Mouse (Mus musculus) adrenal gland, postnatal 36 days (tissue): ENCODE results near the gene Atp6v0a4. TPM values are rescaled to one million over a fixed set of nuclear protein-coding genes. Genes with fewer than 3 reads are reported as not detected.
A peak's percentile ranks its signal among the peaks of the same experiment; 100 is the strongest.

Experiments used
- DNase-seq, 2 experiments: peaks; one replicate each; pipeline ENCODE4 v3.0.0; 2021; ENCODE audit warnings: mixed read lengths in 1 of 2
- long read RNA-seq, 2 experiments: library from polyadenylated mRNA; stranded (forward); transcript quantifications; one replicate each; pipeline ENCODE4 v2.0.0; 2021; ENCODE audit warnings: borderline sequencing depth in 2 of 2
- total RNA-seq, 2 experiments: library from RNA; stranded (reverse); gene quantifications; 2 replicates each; pipeline ENCODE4 v1.2.3; 2021

Gene Atp6v0a4
- total RNA-seq, result 1 to 10 TPM; 1.9 to 2.4 TPM
- long read RNA-seq, experiment 1, result 0 reads
- long read RNA-seq, experiment 2, result 0 reads

GRCm38 (mm10) chr6:38124207-38124835, at the start of gene Atp6v0a4:
Gene Atp6v0a4 (minus strand): TSS chr6:38124586.
- DNase-seq, result no peak

- DNase-seq, result no peak
Observed at GRCm38 (mm10) chr6:38165385-38165784, 41.0 kb upstream of the Atp6v0a4 start.

- no peak for DNase-seq
Observed at GRCm38 (mm10) chr6:38164705-38165104, 40.3 kb upstream of the Atp6v0a4 start.

- DNase-seq, result no peak
Observed at GRCm38 (mm10) chr6:38162825-38163504, 38.6 kb upstream of the Atp6v0a4 start.

- DNase-seq, result no peak
Observed at GRCm38 (mm10) chr6:38160556-38160955, 36.2 kb upstream of the Atp6v0a4 start.

- peak; percentile 76 to 83 for DNase-seq
Observed at GRCm38 (mm10) chr6:38160102-38160501, 35.7 kb upstream of the Atp6v0a4 start.

- no peak for DNase-seq
Observed at GRCm38 (mm10) chr6:38159576-38159975, 35.2 kb upstream of the Atp6v0a4 start.

- DNase-seq, result no peak
Observed at GRCm38 (mm10) chr6:38157925-38158324, 33.5 kb upstream of the Atp6v0a4 start.

- no peak for DNase-seq
Observed at GRCm38 (mm10) chr6:38156204-38156603, 31.8 kb upstream of the Atp6v0a4 start.

GRCm38 (mm10) chr6:38152305-38152704, 27.9 kb upstream of the Atp6v0a4 start:
- DNase-seq, result no peak

- no peak for DNase-seq
Observed at GRCm38 (mm10) chr6:38149483-38149882, 25.1 kb upstream of the Atp6v0a4 start.

GRCm38 (mm10) chr6:38148626-38149025, 24.2 kb upstream of the Atp6v0a4 start:
- no peak for DNase-seq

GRCm38 (mm10) chr6:38147301-38147700, 22.9 kb upstream of the Atp6v0a4 start:
- DNase-seq, result no peak

GRCm38 (mm10) chr6:38145463-38146065, 21.2 kb upstream of the Atp6v0a4 start:
- DNase-seq, result peak in 1 of 2 experiments; percentile 16

GRCm38 (mm10) chr6:38144161-38144998, 20.0 kb upstream of the Atp6v0a4 start:
- peak; percentile 52 to 69 for DNase-seq

GRCm38 (mm10) chr6:38140402-38140801, 16.0 kb upstream of the Atp6v0a4 start:
- DNase-seq, result no peak

- DNase-seq, result no peak
Observed at GRCm38 (mm10) chr6:38139086-38139485, 14.7 kb upstream of the Atp6v0a4 start.

GRCm38 (mm10) chr6:38134806-38135559, 10.6 kb upstream of the Atp6v0a4 start:
- peak; percentile 69 to 77 for DNase-seq

- DNase-seq, result peak; percentile 85 to 88
Observed at GRCm38 (mm10) chr6:38131801-38132231, 7.4 kb upstream of the Atp6v0a4 start.

GRCm38 (mm10) chr6:38129883-38130282, 5.5 kb upstream of the Atp6v0a4 start:
- DNase-seq, result no peak

- DNase-seq, result peak; percentile 10 to 22
Observed at GRCm38 (mm10) chr6:38128115-38128514, 3.7 kb upstream of the Atp6v0a4 start.
